ENCODE assay signal across 8 mouse cellular contexts in genomic region chr15:10178131-10178566, GRCm38 (mm10). TPM values are rescaled to one million over a fixed set of nuclear protein-coding genes. Genes with fewer than 3 reads are reported as not detected.
A peak's percentile ranks its signal among the peaks of the same experiment; 100 is the strongest.
DNase-seq lines count a peak whose midpoint lies in the region; ATAC-seq and TF ChIP-seq lines count a peak whose summit lies in the region.

No protein-coding gene starts in this region.

- H3K4me3 ChIP-seq in testis, adult 2 months (ENCODE audit: control insufficient read depth, low read depth, low read length), result peak overlapping the region; percentile 73
- peak overlapping the region; percentile 41 for H3K4me3 ChIP-seq in embryonic facial prominence, embryonic 14.5 days (ENCODE audit: low read depth, low read length)
- H3K4me3 ChIP-seq in kidney, embryonic 14.5 days (ENCODE audit: low read length), result peak overlapping the region; percentile 38
- peak overlapping the region; percentile 49 for H3K4me3 ChIP-seq in midbrain, postnatal 0 days (ENCODE audit: low read depth, low read length)

- 4% methylated on average over 10 of the region's 10 CpGs for WGBS in embryonic facial prominence, embryonic 14.5 days
- WGBS in kidney, embryonic 14.5 days, result 7% methylated on average over 10 of the region's 10 CpGs
- WGBS in midbrain, postnatal 0 days, result 3% methylated on average over 10 of the region's 10 CpGs

- H3K9me3 ChIP-seq in embryonic facial prominence, embryonic 14.5 days (ENCODE audit: control insufficient read depth, low read length), result no peaks in the 10 kb centered on the region
- no peaks in the 10 kb centered on the region for H3K9me3 ChIP-seq in kidney, embryonic 14.5 days (ENCODE audit: control insufficient read depth, low read length)
- no peaks in the 10 kb centered on the region for H3K9me3 ChIP-seq in midbrain, postnatal 0 days (ENCODE audit: low read length)

- H3K4me2 ChIP-seq in embryonic facial prominence, embryonic 14.5 days (ENCODE audit: low read depth, low read length), result peak overlapping the region; percentile 82
- H3K4me2 ChIP-seq in kidney, embryonic 14.5 days (replicated peaks; ENCODE audit: low read depth, low read length), result peak overlapping the region; percentile 75
- H3K4me2 ChIP-seq in midbrain, postnatal 0 days (ENCODE audit: low read depth, low read length, poor library complexity, severe bottlenecking), result peak overlapping the region; percentile 88

- no peak for DNase-seq in testis, postnatal 10 days (ENCODE audit: low spot score)
- no peak for DNase-seq in embryonic facial prominence, embryonic 14.5 days (ENCODE audit: low spot score)
- DNase-seq in midbrain, postnatal 0 days (ENCODE audit: low spot score), result peak; percentile 15
- no peak for DNase-seq in gastrocnemius, postnatal 14 days
- DNase-seq in urinary bladder, adult 2 months (ENCODE audit: low spot score), result no peak
- DNase-seq in thymus, postnatal 25 days, result no peak

- H3K27me3 ChIP-seq in testis, adult 2 months (ENCODE audit: control insufficient read depth, insufficient read depth, low read length), result no peaks in the 10 kb centered on the region
- H3K27me3 ChIP-seq in embryonic facial prominence, embryonic 14.5 days (replicated peaks; ENCODE audit: control insufficient read depth, insufficient read depth, low read length), result peaks cover 10% of the 10 kb centered on the region; the same call in 1 of the 2 replicates
- H3K27me3 ChIP-seq in kidney, embryonic 14.5 days (ENCODE audit: control insufficient read depth, insufficient read depth, low read length), result peaks cover 5% of the 10 kb centered on the region; the same call in 1 of the 2 replicates
- no peaks in the 10 kb centered on the region for H3K27me3 ChIP-seq in midbrain, postnatal 0 days (ENCODE audit: insufficient read depth, low read length)

- H3K27ac ChIP-seq in testis, adult 2 months (ENCODE audit: control insufficient read depth, insufficient read depth, low read depth, low read length), result peak overlapping the region; percentile 65; the same call in 1 of the 2 replicates
- H3K27ac ChIP-seq in embryonic facial prominence, embryonic 14.5 days (replicated peaks; ENCODE audit: low read depth, low read length), result no peak overlapping the region
- H3K27ac ChIP-seq in kidney, embryonic 14.5 days (ENCODE audit: low read depth, low read length), result no peak overlapping the region
- no peak overlapping the region for H3K27ac ChIP-seq in midbrain, postnatal 0 days (ENCODE audit: low read depth, low read length)

- TF ChIP-seq POLR2A in testis, adult 2 months (IDR thresholded peaks at IDR 0.05; ENCODE audit: control insufficient read depth, low read depth, low read length), result no peak

- intact Hi-C loops in gastrocnemius, postnatal 14 days (cut with DNase I; ENCODE audit: low total_unique reads), result no loop called here

- peak overlapping the region; percentile 54 for H3K9ac ChIP-seq in embryonic facial prominence, embryonic 14.5 days (ENCODE audit: low read depth, low read length)
- peak overlapping the region; percentile 28; the same call in 1 of the 2 replicates for H3K9ac ChIP-seq in kidney, embryonic 14.5 days (ENCODE audit: low read depth, low read length)
- H3K9ac ChIP-seq in midbrain, postnatal 0 days (replicated peaks; ENCODE audit: low read length, poor library complexity, severe bottlenecking), result peak overlapping the region; percentile 59

- peaks cover 8% of the 10 kb centered on the region; the same call in 1 of the 2 replicates for H3K4me1 ChIP-seq in testis, adult 2 months (ENCODE audit: control insufficient read depth, insufficient read depth, low read length)
- 0 out of 2 replicates have a peak, but pooled peaks cover 8% of the 10 kb centered on the region for H3K4me1 ChIP-seq in embryonic facial prominence, embryonic 14.5 days (ENCODE audit: control insufficient read depth, insufficient read depth, low read length)
- H3K4me1 ChIP-seq in kidney, embryonic 14.5 days (ENCODE audit: control insufficient read depth, insufficient read depth, low read length), result peaks cover 8% of the 10 kb centered on the region; the same call in 1 of the 2 replicates
- H3K4me1 ChIP-seq in midbrain, postnatal 0 days (ENCODE audit: insufficient read depth, low read length), result no peaks in the 10 kb centered on the region

- TF ChIP-seq CTCF in testis, adult 2 months (IDR thresholded peaks at IDR 0.05; ENCODE audit: control insufficient read depth, insufficient read depth, insufficient replicate concordance, low read depth, low read length), result no peak
- TF ChIP-seq CTCF in midbrain, postnatal 0 days (IDR thresholded peaks at IDR 0.05), result 0 out of 2 replicates have a peak, but pooled peaks have one; percentile 15

- peak; percentile 44; the same call in 1 of the 2 replicates for ATAC-seq in embryonic facial prominence, embryonic 14.5 days (ENCODE audit: low read depth)
- ATAC-seq in kidney, embryonic 14.5 days (ENCODE audit: low FRiP score, low TSS enrichment), result peak; percentile 53
- ATAC-seq in midbrain, postnatal 0 days (ENCODE audit: low FRiP score), result peak; percentile 36

- H3K36me3 ChIP-seq in testis, adult 2 months (ENCODE audit: control insufficient read depth, insufficient read depth, low read length), result no peaks in the 10 kb centered on the region
- H3K36me3 ChIP-seq in embryonic facial prominence, embryonic 14.5 days (ENCODE audit: control insufficient read depth, insufficient read depth, low read length), result no peaks in the 10 kb centered on the region
- H3K36me3 ChIP-seq in kidney, embryonic 14.5 days (ENCODE audit: control insufficient read depth, insufficient read depth, low read length), result no peaks in the 10 kb centered on the region
- H3K36me3 ChIP-seq in midbrain, postnatal 0 days (ENCODE audit: insufficient read depth, low read length), result no peaks in the 10 kb centered on the region

RNA-seq across cellular contexts. Expression of gene Prlr, which starts 1.1 kb away (rescaled TPM):
- polyA plus RNA-seq in testis, adult 2 months (2012; rRNA removed), result 2.7 and 4.2 TPM in 2 replicates
- polyA plus RNA-seq in embryonic facial prominence, embryonic 14.5 days (2014; fragmentation: Nextera tagmentation; extraction: Ambion mirVana), result 1.4 and 1.7 TPM in 2 replicates
- polyA plus RNA-seq in kidney, embryonic 14.5 days (2014; fragmentation: Nextera tagmentation; extraction: Ambion mirVana), result 1.4 and 2.5 TPM in 2 replicates
- 2.3 and 5.5 TPM in 2 replicates for total RNA-seq in midbrain, postnatal 0 days (2014; rRNA removed)
- 3.6 and 4.8 TPM in 2 replicates for polyA plus RNA-seq in midbrain, postnatal 0 days (2015; fragmentation: Nextera tagmentation; extraction: Ambion mirVana)
- total RNA-seq in gastrocnemius, postnatal 14 days (2021), result 1 to 10 TPM; 1.3 to 2.0 TPM
- 0.54 and 0.68 TPM in 2 replicates for polyA plus RNA-seq in urinary bladder, adult 2 months (2012; rRNA removed)
